Mouse (Mus musculus) CH12.LX (cell line): ENCODE measurements at regions not wholly inside any gene's neighbourhood (a gene's known extent, or its start where the extent isn't known, plus 50 kb on each side); places are given as distances from the start of the nearest gene placed in this dataset.

Source experiments
- CHD2 ChIP-seq: IDR thresholded peaks from 2 replicates; pipeline ENCODE4 v1.6.1; 2011; ENCODE audit warnings: low read length, improper control_type of control experiment
- CTCF ChIP-seq, 2 experiments: IDR thresholded peaks in 1 of 2; conservative IDR thresholded peaks in 1 of 2; 2 replicates each; pipeline ENCODE4 v1.5.1; 2011 to 2012; ENCODE audit warnings: low read depth in 2 of 2, low read length in 2 of 2, improper control_type of control experiment in 1 of 2, inconsistent platforms in 1 of 2, mild to moderate bottlenecking in 1 of 2, moderate library complexity in 1 of 2
- E2F4 ChIP-seq: IDR thresholded peaks from 2 replicates; pipeline ENCODE4 v1.6.1; 2011; ENCODE audit warnings: low read depth, low read length, improper control_type of control experiment; ENCODE audit not compliant: insufficient replicate concordance
- EP300 ChIP-seq: IDR thresholded peaks from 2 replicates; pipeline ENCODE4 v1.6.1; 2011; ENCODE audit warnings: low read length, improper control_type of control experiment
- JUN ChIP-seq: IDR thresholded peaks from 2 replicates; pipeline ENCODE4 v1.6.1; 2011; ENCODE audit warnings: low read depth, mild to moderate bottlenecking, low read length, improper control_type of control experiment, moderate library complexity; ENCODE audit not compliant: insufficient read depth
- MYC ChIP-seq: IDR thresholded peaks from 2 replicates; pipeline ENCODE4 v1.6.1; 2011; ENCODE audit warnings: low read depth, mild to moderate bottlenecking, improper control_type of control experiment, low read length
- NELFE ChIP-seq: IDR thresholded peaks from 2 replicates; pipeline ENCODE4 v1.6.1; 2011; ENCODE audit warnings: low read depth, low read length, improper control_type of control experiment
- PAX5 ChIP-seq: IDR thresholded peaks from 2 replicates; pipeline ENCODE4 v1.6.1; 2012; ENCODE audit warnings: low read length, inconsistent platforms, mixed read lengths
- POLR2A ChIP-seq: IDR thresholded peaks from 2 replicates; pipeline ENCODE4 v1.6.1; 2011; ENCODE audit warnings: low read depth, mild to moderate bottlenecking, improper control_type of control experiment, low read length
- POLR2AphosphoS2 ChIP-seq: IDR thresholded peaks from 2 replicates; pipeline ENCODE4 v1.6.1; 2011; ENCODE audit warnings: low read depth, low read length, improper control_type of control experiment
- SMC3 ChIP-seq: IDR thresholded peaks from 2 replicates; pipeline ENCODE4 v1.6.1; 2011; ENCODE audit warnings: low read depth, low read length, improper control_type of control experiment
- USF1 ChIP-seq: IDR thresholded peaks from 2 replicates; pipeline ENCODE4 v1.6.1; 2014; ENCODE audit warnings: low read depth, mild to moderate bottlenecking, inconsistent platforms, low read length, improper control_type of control experiment
- ZC3H11A ChIP-seq: IDR thresholded peaks from 2 replicates; pipeline ENCODE4 v1.6.1; 2012; ENCODE audit warnings: low read depth, mild to moderate bottlenecking, inconsistent platforms, low read length, improper control_type of control experiment
- ZNF384 ChIP-seq: IDR thresholded peaks from 2 replicates; pipeline ENCODE4 v1.6.1; 2012; ENCODE audit warnings: low read depth, low read length, improper control_type of control experiment, inconsistent platforms

GRCm38 (mm10) chr4:148353969-148354368 is 66.2 kb upstream of the Disp3 start:
- no peak for TF ChIP-seq ZNF384
- TF ChIP-seq E2F4: no peak
- TF ChIP-seq CTCF (conservative IDR thresholded peaks at IDR 0.05 in 1 of 2, IDR thresholded peaks at IDR 0.05 in 1 of 2; ENCODE audit: low read depth in 2 of 2, low read length in 2 of 2): no peak
- no peak for TF ChIP-seq POLR2AphosphoS2
- TF ChIP-seq POLR2A: no peak
- no peak for TF ChIP-seq MYC
- TF ChIP-seq NELFE: no peak
- no peak for TF ChIP-seq PAX5
- TF ChIP-seq ZC3H11A: no peak
- TF ChIP-seq EP300: no peak
- TF ChIP-seq JUN: no peak
- TF ChIP-seq USF1: no peak
- no peak for TF ChIP-seq SMC3
- TF ChIP-seq CHD2: no peak
